Mouse (Mus musculus) myocyte (in vitro differentiated cells): ENCODE results near the gene Srpr.

Experiments
- CEBPB ChIP-seq: IDR thresholded peaks from 2 replicates; pipeline ENCODE4 v1.6.1; 2011; ENCODE audit warnings: mild to moderate bottlenecking, moderate library complexity; ENCODE audit not compliant: poor library complexity, insufficient read depth, severe bottlenecking
- MAX ChIP-seq: IDR thresholded peaks from one replicate; pipeline ENCODE4 v1.6.1; 2011; ENCODE audit warnings: low read depth, mild to moderate bottlenecking, control low read depth
- POLR2A ChIP-seq: IDR thresholded peaks from one replicate; pipeline ENCODE4 v1.6.1; 2011; ENCODE audit warnings: low read depth, mild to moderate bottlenecking, control low read depth, moderate library complexity; ENCODE audit not compliant: insufficient read length
- POLR2AphosphoS2 ChIP-seq: IDR thresholded peaks from one replicate; pipeline ENCODE4 v1.6.1; 2011; ENCODE audit warnings: low read depth, control low read depth; ENCODE audit not compliant: insufficient read length
- TCF12 ChIP-seq: IDR thresholded peaks from one replicate; pipeline ENCODE4 v1.6.1; 2011; ENCODE audit warnings: mild to moderate bottlenecking, control low read depth; ENCODE audit not compliant: poor library complexity, insufficient read depth, severe bottlenecking
- TCF3 ChIP-seq: IDR thresholded peaks from one replicate; pipeline ENCODE4 v1.6.1; 2011; ENCODE audit warnings: low read depth, control low read depth; ENCODE audit not compliant: insufficient read length
- USF1 ChIP-seq: IDR thresholded peaks from one replicate; pipeline ENCODE4 v1.6.1; 2011; ENCODE audit warnings: low read depth, mild to moderate bottlenecking, control low read depth, moderate library complexity

DNA sequence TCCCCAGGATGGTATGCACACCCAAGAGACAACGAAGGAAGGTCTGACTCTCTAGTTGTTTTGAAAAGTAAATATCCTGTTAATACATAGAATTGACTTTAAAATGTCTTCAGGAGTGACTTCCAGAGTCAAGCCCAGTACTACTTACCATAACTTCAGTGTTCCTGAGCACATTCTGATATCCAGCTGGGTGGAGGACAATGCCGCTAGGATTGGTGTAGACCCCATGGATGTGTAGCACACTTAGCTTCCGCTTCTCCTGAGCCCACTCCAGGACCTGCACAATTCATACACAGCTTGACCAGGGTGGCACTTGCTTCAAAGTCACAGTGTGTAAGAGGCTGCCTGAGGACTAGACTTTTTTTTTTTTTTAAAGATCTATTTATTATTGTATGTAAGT is 23.5 kb downstream of the Srpr start:
- TF ChIP-seq POLR2A (no peak), USF1 (no peak), CEBPB (no peak), POLR2AphosphoS2 (no peak), MAX (no peak), TCF3 (no peak), TCF12 (no peak)
